Mouse (Mus musculus) mouse embryonic stem cell (cell line): ENCODE data around the gene Gm49359.
"Not testable (repeated sequence)": the region's sequence is repeated elsewhere in the genome, so short reads cannot be mapped to it uniquely, and the experiment has no call there.

Source experiments
- in situ Hi-C, 2 experiments: fragments of 300-500 bp; cut with MboI; formaldehyde crosslinking; loops; 1 replicate in 1 of 2; 3 replicates in 1 of 2; pipeline ENCODE4 v1.14.3; 2019 to 2020; ENCODE audit warnings: low sequenced_read_pairs in 2 of 2, low pct_unique_long_range_greater_than_20kb in 1 of 2, mixed read lengths in 1 of 2; ENCODE audit not compliant: unreplicated experiment in 1 of 2

Gene Gm49359

GRCm38 (mm10) chr13:62466424-62467334 is at the start of gene Gm49359:
Gm49359 (minus strand) TSS chr13:62466832.
- in situ Hi-C loops: loop anchor here in 1 of 2 experiments (25.0 kb wide), 1 partner anchor 396 kb away; the partner anchor contains the start of gene Fbp2

GRCm38 (mm10) chr13:62510641-62511420 is 44.2 kb upstream of the Gm49359 start:
- in situ Hi-C loops: not testable (repeated sequence)

GRCm38 (mm10) chr13:62472661-62473060 is 6.0 kb upstream of the Gm49359 start:
- in situ Hi-C loops: loop anchor here in 1 of 2 experiments (25.0 kb wide), 1 partner anchor 390 kb away; the partner anchor contains the start of gene Fbp2

- in situ Hi-C loops: loop anchor here in 1 of 2 experiments (25.0 kb wide), 1 partner anchor 392 kb away; the partner anchor contains the start of gene Fbp2
Measured at GRCm38 (mm10) chr13:62469947-62470346, 3.3 kb upstream of the Gm49359 start.
